Mouse (Mus musculus): ENCODE measurements around the gene Nfe2.

DNA sequence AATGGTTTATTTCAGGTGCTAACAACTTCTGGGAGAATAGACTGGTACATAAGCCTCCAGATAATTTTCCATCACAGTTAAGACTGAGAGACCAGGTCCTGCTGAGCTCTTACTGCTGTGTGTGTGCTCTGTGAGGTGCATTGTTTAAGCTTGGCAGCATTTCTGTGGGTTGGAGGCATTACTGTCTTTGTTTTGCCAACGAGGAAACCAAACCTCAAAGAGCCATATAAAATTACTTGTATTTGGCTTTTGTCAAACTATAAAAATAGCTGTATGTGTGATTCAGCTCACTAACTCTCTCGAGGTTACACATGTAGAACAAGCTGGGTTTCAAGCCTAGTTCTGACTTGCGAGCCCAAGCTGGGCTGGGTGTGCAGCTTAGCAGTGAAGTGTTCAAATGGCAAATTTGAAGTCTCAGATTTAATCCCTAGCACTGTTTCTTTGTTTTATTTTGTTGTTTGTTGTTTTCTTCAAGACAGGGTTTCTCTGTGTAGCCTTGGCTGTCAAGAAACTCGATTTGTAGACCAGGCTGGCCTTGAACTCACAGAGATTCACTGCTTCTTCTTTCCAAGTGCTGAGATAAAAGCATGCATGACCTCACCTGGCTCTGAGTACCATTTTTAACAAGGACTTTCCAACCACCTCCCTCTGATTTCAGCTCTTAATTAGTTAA is 34.6 kb upstream of the Nfe2 start:
- TF ChIP-seq CTCF (IDR thresholded peaks at IDR 0.05; ENCODE audit: borderline replicate concordance, extremely low read depth, insufficient read depth, insufficient read length) (no peak), POLR2A (IDR thresholded peaks at IDR 0.05; ENCODE audit: borderline replicate concordance, extremely low read depth, insufficient read depth, insufficient read length, poor library complexity, severe bottlenecking) (no peak)
